Mouse (Mus musculus): ENCODE measurements around the gene Mylk2.

GRCm38 (mm10) chr2:152884101-152884645, 27.0 kb upstream of the Mylk2 start:
- TF ChIP-seq CTCF (IDR thresholded peaks at IDR 0.05; ENCODE audit: control insufficient read depth, insufficient read depth, low read length), result no peak
- no peak for TF ChIP-seq POLR2A (IDR thresholded peaks at IDR 0.05; ENCODE audit: borderline replicate concordance, control insufficient read depth, low read depth, low read length)
